Mouse (Mus musculus) midbrain, embryonic 16.5 days (tissue): Measurements from ENCODE around the gene Cpne8. TPM values are rescaled to one million over a fixed set of nuclear protein-coding genes. Genes with fewer than 3 reads are reported as not detected.

Experiments used
- ATAC-seq: fragments of 200-750 bp; cut with Nextera tagmentation; 2 replicates; pipeline ENCODE4 v1.8.0; 2017; ENCODE audit warnings: moderate TSS enrichment
- H3K27ac ChIP-seq: fragments of 300-500 bp; sonication (generic); 2 replicates; pipeline ENCODE4 v1.5.1; 2014; ENCODE audit warnings: mild to moderate bottlenecking, low read length, mixed read lengths
- H3K27me3 ChIP-seq: fragments of 300-500 bp; sonication (generic); 2 replicates; pipeline ENCODE4 v1.6.1; 2014; ENCODE audit warnings: low read depth, low read length, mixed read lengths; ENCODE audit not compliant: control insufficient read depth, insufficient read depth
- H3K36me3 ChIP-seq: fragments of 300-500 bp; sonication (generic); 2 replicates; pipeline ENCODE4 v1.6.1; 2014; ENCODE audit warnings: mild to moderate bottlenecking, low read length, moderate library complexity, mixed read lengths; ENCODE audit not compliant: control insufficient read depth, insufficient read depth
- H3K4me1 ChIP-seq: fragments of 300-500 bp; sonication (generic); 2 replicates; pipeline ENCODE4 v1.6.1; 2014; ENCODE audit warnings: mild to moderate bottlenecking, low read length, mixed read lengths; ENCODE audit not compliant: control insufficient read depth, insufficient read depth
- H3K4me2 ChIP-seq: fragments of 300-500 bp; sonication (generic); 2 replicates; pipeline ENCODE4 v1.6.1; 2014; ENCODE audit warnings: mild to moderate bottlenecking, low read length, mixed read lengths
- H3K4me3 ChIP-seq: fragments of 300-500 bp; sonication (generic); 2 replicates; pipeline ENCODE4 v1.5.1; 2014; ENCODE audit warnings: low read depth, mild to moderate bottlenecking, low read length, moderate library complexity, mixed read lengths
- H3K9ac ChIP-seq: fragments of 300-500 bp; sonication (generic); 2 replicates; pipeline ENCODE4 v1.6.1; 2014; ENCODE audit warnings: low read depth, low read length, mixed read lengths
- H3K9me3 ChIP-seq: fragments of 300-500 bp; sonication (generic); replicated peaks from 2 replicates; pipeline ENCODE4 v1.6.1; 2014; ENCODE audit warnings: mild to moderate bottlenecking, low read length, mixed read lengths; ENCODE audit not compliant: control insufficient read depth, poor library complexity, severe bottlenecking
- WGBS: fragments of 180-500 bp; shearing (Covaris S2); extraction: QIAGEN DNeasy Blood & Tissue Kit; methylation state at CpG from one replicate; pipeline ENCODE4 v1.1.7; 2014; 5-methylcytosine and 5-hydroxymethylcytosine counted together
- polyA plus RNA-seq: library from polyadenylated mRNA; unstranded; fragments of >200 nt; fragmentation: Nextera tagmentation; extraction: Ambion mirVana; gene quantifications from 2 replicates; pipeline ENCODE4 v1.2.1, GENCODE M21; 2015

Gene Cpne8
- 16.1 and 18.9 TPM in 2 replicates for polyA plus RNA-seq

DNA sequence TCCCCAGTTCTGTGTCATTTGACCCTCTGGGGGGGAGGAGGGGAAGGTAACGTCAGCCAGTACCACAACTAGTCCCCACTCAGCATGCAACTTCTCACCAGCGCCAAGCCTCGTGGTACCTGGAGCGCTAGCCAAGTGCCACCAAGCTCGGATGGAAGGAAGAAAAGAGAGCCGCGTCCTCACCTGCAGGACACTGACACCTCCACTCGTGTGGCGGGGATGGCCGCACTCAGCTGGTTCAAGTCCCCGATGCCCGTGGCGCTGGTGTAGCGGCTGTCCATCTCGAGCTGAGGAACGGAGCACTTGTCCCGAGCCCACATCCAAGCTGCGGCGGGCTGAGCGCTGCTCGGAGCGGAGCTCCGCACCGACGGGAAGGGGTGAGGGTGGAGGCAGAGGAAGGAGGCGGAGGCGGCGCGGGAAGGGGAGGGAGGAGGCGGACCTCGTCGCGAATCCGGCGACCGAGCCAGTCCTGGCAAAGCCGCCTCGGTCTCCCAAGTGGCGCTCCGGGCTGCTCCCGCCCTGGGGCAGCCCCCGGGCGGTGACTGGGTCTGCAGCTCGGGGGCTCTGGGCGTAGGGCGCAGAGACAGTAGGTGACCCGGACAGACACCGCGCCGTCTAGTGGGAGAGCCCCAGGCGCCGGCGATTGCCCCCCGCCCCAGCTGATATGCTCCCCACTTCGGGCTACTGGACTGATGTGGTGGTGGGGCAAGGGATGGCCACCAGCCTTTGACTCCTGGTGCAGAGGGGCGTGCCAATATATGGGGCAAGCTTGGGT is at the start of gene Cpne8:
TSS of gene Cpne8 (minus strand) at position 448 of the 775 bp plus-strand sequence.
- under 1% methylated on average over 41 of the region's 56 CpGs for WGBS
- 0 out of 2 replicates have a peak, but pooled peaks cover 2% of the 10 kb centered on the region for H3K4me1 ChIP-seq
- H3K27me3 ChIP-seq = no peaks in the 10 kb centered on the region
- peak; percentile 84 for ATAC-seq
- peak within 1 kb of the TSS; percentile 59 for H3K4me3 ChIP-seq
- H3K36me3 ChIP-seq = no peaks in the 10 kb centered on the region
- peak within 1 kb of the TSS; percentile 90 for H3K4me2 ChIP-seq
- H3K9ac ChIP-seq = peak within 1 kb of the TSS; percentile 63
- H3K9me3 ChIP-seq = no peaks in the 10 kb centered on the region
- H3K27ac ChIP-seq = peak within 1 kb of the TSS; percentile 50

DNA sequence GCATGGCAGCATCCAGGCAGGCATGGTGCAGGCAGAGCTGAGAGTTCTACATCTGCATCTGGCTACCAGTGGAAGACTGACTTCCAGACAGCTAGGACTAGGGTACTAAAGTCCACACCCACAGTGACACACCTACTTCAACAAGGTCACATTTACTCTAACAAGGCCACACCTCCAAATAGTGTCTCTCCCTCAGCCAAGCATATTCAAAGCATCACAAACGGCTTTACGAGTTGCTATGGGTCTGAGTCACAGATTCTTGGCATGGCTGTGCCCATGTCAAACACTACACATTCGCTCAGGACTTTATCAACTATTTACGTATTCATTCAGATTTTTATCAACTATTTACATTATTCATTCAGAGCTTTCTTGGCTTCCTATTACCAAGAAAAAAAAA is 38.5 kb upstream of the Cpne8 start:
- Histone ChIP-seq H3K9me3 (no peaks in the 10 kb centered on the region), H3K4me3 (no peak overlapping the region), H3K27me3 (no peaks in the 10 kb centered on the region), H3K27ac (no peak overlapping the region), H3K4me1 (no peaks in the 10 kb centered on the region), H3K4me2 (no peak overlapping the region), H3K36me3 (no peaks in the 10 kb centered on the region), H3K9ac (no peak overlapping the region)
- 88% methylated on average over 4 of the region's 4 CpGs for WGBS
- ATAC-seq = no peak

DNA sequence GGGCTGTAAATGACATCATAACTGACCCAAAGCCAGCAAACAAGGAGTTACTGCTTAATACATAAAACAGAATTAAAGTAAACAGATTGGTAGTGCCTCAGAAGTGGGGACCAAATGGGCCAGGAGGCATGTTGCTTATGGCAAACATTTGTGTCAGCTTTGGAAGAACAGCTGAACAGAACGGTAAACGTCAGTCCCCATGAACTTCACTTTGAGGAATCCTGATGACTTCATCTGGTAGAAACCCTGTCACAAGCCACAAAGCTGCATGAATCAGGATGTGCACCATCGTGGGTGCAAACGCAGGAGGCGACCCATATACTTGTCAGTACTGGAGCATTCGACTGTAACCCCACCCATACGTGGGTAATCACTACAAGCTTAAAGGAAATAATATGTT is 30.1 kb upstream of the Cpne8 start:
- H3K4me3 ChIP-seq = no peak overlapping the region
- H3K27ac ChIP-seq = no peak overlapping the region
- no peaks in the 10 kb centered on the region for H3K36me3 ChIP-seq
- no peak for ATAC-seq
- no peaks in the 10 kb centered on the region for H3K27me3 ChIP-seq
- 85% methylated on average over 7 of the region's 7 CpGs for WGBS
- H3K9me3 ChIP-seq = no peaks in the 10 kb centered on the region
- no peaks in the 10 kb centered on the region for H3K4me1 ChIP-seq
- H3K9ac ChIP-seq = no peak overlapping the region
- H3K4me2 ChIP-seq = no peak overlapping the region

DNA sequence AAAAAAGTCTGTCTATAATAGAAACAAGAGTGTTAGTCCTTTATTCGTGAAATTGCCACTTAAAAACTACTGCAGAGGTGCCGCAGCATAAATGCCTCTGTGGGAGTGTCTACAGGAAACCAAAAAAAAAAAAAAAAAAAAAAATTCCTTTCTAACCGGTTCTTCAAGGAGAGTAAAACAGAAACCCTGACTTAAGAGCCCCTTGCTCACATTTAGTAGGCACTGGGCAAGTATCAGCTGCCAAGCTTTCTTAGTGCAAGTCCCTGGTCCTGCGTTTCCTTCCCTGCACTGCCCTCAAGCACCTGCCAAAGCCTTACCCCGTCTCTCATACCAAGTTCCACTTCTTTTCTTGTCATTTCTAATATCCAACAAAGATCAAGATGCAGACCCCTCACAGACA is 25.1 kb upstream of the Cpne8 start:
- Histone ChIP-seq H3K9me3 (no peaks in the 10 kb centered on the region), H3K27ac (no peak overlapping the region), H3K4me1 (0 out of 2 replicates have a peak, but pooled peaks cover 2% of the 10 kb centered on the region), H3K9ac (no peak overlapping the region), H3K36me3 (no peaks in the 10 kb centered on the region), H3K27me3 (no peaks in the 10 kb centered on the region), H3K4me2 (no peak overlapping the region), H3K4me3 (no peak overlapping the region)
- WGBS = 79% methylated on average over 5 of the region's 5 CpGs
- ATAC-seq = no peak

DNA sequence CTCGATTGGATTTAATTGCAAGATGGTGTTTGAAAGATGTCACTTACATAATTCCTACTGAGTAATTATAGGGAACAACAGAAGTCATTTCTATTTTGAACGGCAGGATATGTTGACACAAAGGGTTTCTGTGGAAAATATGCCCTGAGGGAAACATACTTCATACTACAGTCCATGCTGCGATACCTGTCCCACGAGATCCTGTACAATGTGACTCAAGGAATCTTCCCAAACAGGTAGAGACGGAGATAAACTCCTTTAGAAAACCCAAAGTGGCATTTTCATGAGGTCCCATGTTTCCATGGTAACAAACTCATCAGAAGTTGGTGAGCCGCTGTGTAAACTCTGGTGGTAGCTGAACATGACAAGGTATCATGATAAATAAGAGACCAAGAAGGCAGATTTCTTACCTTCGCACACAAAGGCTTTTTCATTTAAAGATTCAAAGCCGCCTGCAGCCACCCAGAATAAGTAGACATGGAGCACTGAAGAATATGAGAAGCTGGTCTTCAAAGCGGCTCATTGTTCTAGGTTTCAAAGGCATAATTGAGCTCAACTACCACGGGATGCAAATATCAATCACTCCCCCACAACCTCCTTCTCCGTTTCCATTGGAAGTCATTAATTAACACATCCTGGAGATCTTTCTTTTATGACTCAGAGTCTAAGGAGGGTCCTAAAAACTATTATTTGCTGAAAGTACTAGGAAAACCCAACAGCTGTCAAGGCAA is 24.4 kb upstream of the Cpne8 start:
- no peaks in the 10 kb centered on the region for H3K36me3 ChIP-seq
- H3K27me3 ChIP-seq = no peaks in the 10 kb centered on the region
- ATAC-seq = no peak
- no peak overlapping the region for H3K27ac ChIP-seq
- no peak overlapping the region for H3K4me2 ChIP-seq
- 0 out of 2 replicates have a peak, but pooled peaks cover 2% of the 10 kb centered on the region for H3K4me1 ChIP-seq
- WGBS = 63% methylated on average over 11 of the region's 11 CpGs
- H3K9ac ChIP-seq = no peak overlapping the region
- H3K4me3 ChIP-seq = no peak overlapping the region
- no peaks in the 10 kb centered on the region for H3K9me3 ChIP-seq

DNA sequence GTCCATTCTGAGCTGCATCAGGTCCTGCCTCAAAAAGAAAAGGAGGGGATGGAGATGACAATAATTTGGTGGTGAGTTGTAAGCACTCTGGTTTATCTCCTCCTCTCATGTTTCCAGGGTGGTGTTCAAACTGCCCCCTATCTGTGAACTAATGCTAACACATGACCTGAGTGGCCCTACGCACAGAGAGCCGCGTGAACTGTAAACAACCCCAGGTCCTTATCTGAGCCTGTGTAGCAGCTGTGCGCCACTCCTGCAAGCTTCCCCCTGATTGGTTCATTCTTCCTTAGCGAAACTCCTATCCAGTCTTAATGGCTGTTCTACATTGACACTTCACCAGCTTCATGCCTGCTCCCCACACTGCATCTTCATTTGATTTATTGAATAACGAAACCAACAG is 7.5 kb upstream of the Cpne8 start:
- Histone ChIP-seq H3K27me3 (no peaks in the 10 kb centered on the region), H3K4me3 (no peak overlapping the region), H3K9ac (no peak overlapping the region), H3K4me1 (no peaks in the 10 kb centered on the region), H3K27ac (no peak overlapping the region), H3K9me3 (no peaks in the 10 kb centered on the region), H3K36me3 (no peaks in the 10 kb centered on the region), H3K4me2 (no peak overlapping the region)
- 96% methylated on average over 6 of the region's 6 CpGs for WGBS
- no peak for ATAC-seq

DNA sequence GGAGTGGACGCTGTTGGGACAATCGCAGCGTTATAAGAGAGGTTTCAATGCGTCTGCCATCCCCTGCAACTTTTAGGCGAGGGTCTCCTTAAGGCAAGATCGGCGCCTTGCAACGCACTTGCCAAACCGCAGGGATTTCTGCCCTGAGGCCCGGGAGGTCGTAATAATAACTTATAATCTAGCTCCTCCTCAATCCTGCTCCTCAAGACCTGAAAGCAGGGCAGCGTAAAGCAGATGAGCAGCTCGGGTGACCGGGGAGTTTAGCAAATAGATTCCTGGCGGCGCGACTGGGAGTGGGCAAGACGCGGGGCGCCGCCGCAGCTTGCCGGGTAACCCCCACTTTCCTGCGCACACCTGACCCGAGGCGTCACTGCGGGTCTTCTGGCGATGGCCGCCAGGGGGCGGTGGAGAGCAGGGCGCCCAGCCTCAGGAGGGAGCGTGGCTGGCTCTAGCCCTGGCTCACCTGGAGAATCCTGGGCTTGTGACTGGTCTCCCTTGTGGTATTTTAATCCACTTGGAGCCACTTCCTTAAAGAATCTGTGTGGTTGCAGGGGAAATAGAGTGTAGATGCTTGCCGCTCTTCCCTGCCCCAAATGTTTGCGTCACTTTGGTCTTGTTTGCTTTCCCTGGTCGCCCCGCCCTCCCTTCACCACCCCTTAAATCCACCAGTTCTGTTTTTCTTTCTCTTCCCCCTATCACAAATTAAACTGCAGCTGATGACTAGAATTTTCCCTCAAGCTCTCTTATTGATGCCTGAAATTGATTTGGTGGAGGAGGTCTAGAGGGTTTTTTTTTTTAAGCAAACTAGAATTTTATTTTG is 738 bp upstream of the Cpne8 start:
- peak overlapping the region; percentile 63 for H3K9ac ChIP-seq
- 4% methylated on average over 35 of the region's 36 CpGs for WGBS
- peak; percentile 89 for ATAC-seq
- no peaks in the 10 kb centered on the region for H3K9me3 ChIP-seq
- H3K4me2 ChIP-seq = peak overlapping the region; percentile 90
- H3K4me1 ChIP-seq = 0 out of 2 replicates have a peak, but pooled peaks cover 2% of the 10 kb centered on the region
- H3K27ac ChIP-seq = peak overlapping the region; percentile 50; the same call in 1 of the 2 replicates
- H3K36me3 ChIP-seq = no peaks in the 10 kb centered on the region
- H3K27me3 ChIP-seq = no peaks in the 10 kb centered on the region
- peak overlapping the region; percentile 59 for H3K4me3 ChIP-seq

DNA sequence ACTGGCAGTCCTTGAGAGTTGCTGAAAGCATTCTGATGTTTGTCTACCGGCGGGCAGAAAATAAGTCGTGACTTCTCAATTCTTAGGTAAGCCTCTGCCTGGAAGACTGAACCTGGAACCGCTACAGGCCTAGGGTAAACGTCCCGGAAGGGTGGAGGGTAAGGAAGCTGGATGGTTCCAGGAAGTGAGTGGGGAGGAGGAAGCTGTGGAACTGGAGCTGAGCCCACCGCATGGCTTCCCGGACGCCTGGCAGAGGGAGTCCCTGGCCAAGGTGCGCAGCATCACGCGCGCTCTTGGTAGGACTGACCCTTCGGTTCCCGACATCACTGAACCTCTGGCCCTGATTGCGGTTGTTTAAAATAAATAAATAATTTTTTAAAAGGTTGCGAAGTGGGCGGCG is 744 bp downstream of the Cpne8 start:
- H3K4me3 ChIP-seq = peak overlapping the region; percentile 59

More for the DNA sequence above, 744 bp downstream of the Cpne8 start:
- ATAC-seq = no peak
- H3K36me3 ChIP-seq = no peaks in the 10 kb centered on the region
- peak overlapping the region; percentile 63 for H3K9ac ChIP-seq
- H3K9me3 ChIP-seq = no peaks in the 10 kb centered on the region
- no peaks in the 10 kb centered on the region for H3K27me3 ChIP-seq
- no peak overlapping the region for H3K27ac ChIP-seq
- peak overlapping the region; percentile 90 for H3K4me2 ChIP-seq
- H3K4me1 ChIP-seq = 0 out of 2 replicates have a peak, but pooled peaks cover 2% of the 10 kb centered on the region
- WGBS = 4% methylated on average over 19 of the region's 19 CpGs
